Mouse (Mus musculus): Measurements from ENCODE around the gene Cbl. TPM values are rescaled to one million over a fixed set of nuclear protein-coding genes. Genes with fewer than 3 reads are reported as not detected.

The Cbl gene
- polyA plus RNA-seq, 1 experiment from 2014 or later = 13.4 TPM

GRCm38 (mm10) chr9:44207840-44208239, 26.0 kb downstream of the Cbl start:
- H3K4me1 ChIP-seq (ENCODE audit: control insufficient read depth, insufficient read depth, low read length) = no peaks in the 10 kb centered on the region
- 95% methylated on average over 2 of the region's 2 CpGs for WGBS
- H3K9ac ChIP-seq (ENCODE audit: low read length) = no peak overlapping the region
- no peak overlapping the region for H3K27ac ChIP-seq (ENCODE audit: low read depth, low read length)
- H3K36me3 ChIP-seq (ENCODE audit: control insufficient read depth, insufficient read depth, low read length) = peaks cover 4% of the 10 kb centered on the region; the same call in 1 of the 2 replicates
- H3K27me3 ChIP-seq (replicated peaks; ENCODE audit: control insufficient read depth, insufficient read depth, low read length) = no peaks in the 10 kb centered on the region
- no peaks in the 10 kb centered on the region for H3K9me3 ChIP-seq (replicated peaks; ENCODE audit: control insufficient read depth, low read length)
- ATAC-seq = no peak
- H3K4me2 ChIP-seq (ENCODE audit: low read length) = no peak overlapping the region
- DNase-seq (ENCODE audit: low spot score) = no peak
- no peak overlapping the region for H3K4me3 ChIP-seq (ENCODE audit: low read depth, low read length)

- no peak for DNase-seq (ENCODE audit: low spot score)
- H3K27ac ChIP-seq (ENCODE audit: low read depth, low read length) = no peak overlapping the region
- no peaks in the 10 kb centered on the region for H3K27me3 ChIP-seq (replicated peaks; ENCODE audit: control insufficient read depth, insufficient read depth, low read length)
- WGBS = 86% methylated on average over 3 of the region's 3 CpGs
- H3K36me3 ChIP-seq (ENCODE audit: control insufficient read depth, insufficient read depth, low read length) = peaks cover 30% of the 10 kb centered on the region
- no peak for ATAC-seq
- H3K9ac ChIP-seq (ENCODE audit: low read length) = no peak overlapping the region
- H3K4me2 ChIP-seq (ENCODE audit: low read length) = no peak overlapping the region
- no peaks in the 10 kb centered on the region for H3K9me3 ChIP-seq (replicated peaks; ENCODE audit: control insufficient read depth, low read length)
- no peak overlapping the region for H3K4me3 ChIP-seq (ENCODE audit: low read depth, low read length)
- no peaks in the 10 kb centered on the region for H3K4me1 ChIP-seq (ENCODE audit: control insufficient read depth, insufficient read depth, low read length)
Observed at GRCm38 (mm10) chr9:44200458-44200857, 33.4 kb downstream of the Cbl start.

GRCm38 (mm10) chr9:44199580-44199979, 34.3 kb downstream of the Cbl start:
- Histone ChIP-seq H3K9me3 (replicated peaks; ENCODE audit: control insufficient read depth, low read length) (no peaks in the 10 kb centered on the region), H3K9ac (ENCODE audit: low read length) (no peak overlapping the region), H3K27me3 (replicated peaks; ENCODE audit: control insufficient read depth, insufficient read depth, low read length) (no peaks in the 10 kb centered on the region), H3K36me3 (ENCODE audit: control insufficient read depth, insufficient read depth, low read length) (peaks cover 30% of the 10 kb centered on the region), H3K27ac (ENCODE audit: low read depth, low read length) (no peak overlapping the region), H3K4me2 (ENCODE audit: low read length) (no peak overlapping the region), H3K4me1 (ENCODE audit: control insufficient read depth, insufficient read depth, low read length) (no peaks in the 10 kb centered on the region), H3K4me3 (ENCODE audit: low read depth, low read length) (no peak overlapping the region)
- ATAC-seq (no peak), DNase-seq (ENCODE audit: low spot score) (no peak)

- no peak overlapping the region for H3K9ac ChIP-seq (ENCODE audit: low read length)
- no peak for DNase-seq (ENCODE audit: low spot score)
- H3K27ac ChIP-seq (ENCODE audit: low read depth, low read length) = no peak overlapping the region
- H3K4me2 ChIP-seq (ENCODE audit: low read length) = no peak overlapping the region
- H3K36me3 ChIP-seq (ENCODE audit: control insufficient read depth, insufficient read depth, low read length) = peaks cover 30% of the 10 kb centered on the region
- no peak overlapping the region for H3K4me3 ChIP-seq (ENCODE audit: low read depth, low read length)
- no peaks in the 10 kb centered on the region for H3K4me1 ChIP-seq (ENCODE audit: control insufficient read depth, insufficient read depth, low read length)
- no peak for ATAC-seq
- 87% methylated on average over 3 of the region's 3 CpGs for WGBS
- H3K9me3 ChIP-seq (replicated peaks; ENCODE audit: control insufficient read depth, low read length) = no peaks in the 10 kb centered on the region
- no peaks in the 10 kb centered on the region for H3K27me3 ChIP-seq (replicated peaks; ENCODE audit: control insufficient read depth, insufficient read depth, low read length)
Observed at GRCm38 (mm10) chr9:44199166-44199565, 34.7 kb downstream of the Cbl start.

- Histone ChIP-seq H3K9ac (ENCODE audit: low read length) (no peak overlapping the region), H3K27me3 (replicated peaks; ENCODE audit: control insufficient read depth, insufficient read depth, low read length) (no peaks in the 10 kb centered on the region), H3K4me1 (ENCODE audit: control insufficient read depth, insufficient read depth, low read length) (no peaks in the 10 kb centered on the region), H3K36me3 (ENCODE audit: control insufficient read depth, insufficient read depth, low read length) (peaks cover 30% of the 10 kb centered on the region), H3K27ac (ENCODE audit: low read depth, low read length) (no peak overlapping the region), H3K4me2 (ENCODE audit: low read length) (no peak overlapping the region), H3K9me3 (replicated peaks; ENCODE audit: control insufficient read depth, low read length) (no peaks in the 10 kb centered on the region), H3K4me3 (ENCODE audit: low read depth, low read length) (no peak overlapping the region)
- WGBS = 92% methylated on average over 4 of the region's 4 CpGs
- DNase-seq (ENCODE audit: low spot score) (no peak), ATAC-seq (no peak)
Observed at GRCm38 (mm10) chr9:44196354-44196753, 37.5 kb downstream of the Cbl start.

GRCm38 (mm10) chr9:44194000-44194399, 39.8 kb downstream of the Cbl start:
- Histone ChIP-seq H3K36me3 (ENCODE audit: control insufficient read depth, insufficient read depth, low read length) (peaks cover 15% of the 10 kb centered on the region), H3K4me1 (ENCODE audit: control insufficient read depth, insufficient read depth, low read length) (no peaks in the 10 kb centered on the region), H3K4me2 (ENCODE audit: low read length) (no peak overlapping the region), H3K9me3 (replicated peaks; ENCODE audit: control insufficient read depth, low read length) (no peaks in the 10 kb centered on the region), H3K27ac (ENCODE audit: low read depth, low read length) (no peak overlapping the region), H3K27me3 (replicated peaks; ENCODE audit: control insufficient read depth, insufficient read depth, low read length) (no peaks in the 10 kb centered on the region), H3K4me3 (ENCODE audit: low read depth, low read length) (no peak overlapping the region), H3K9ac (ENCODE audit: low read length) (no peak overlapping the region)
- no peak for ATAC-seq
- DNase-seq (ENCODE audit: low spot score) = no peak
- 100% methylated on average over 1 of the region's 1 CpGs for WGBS

- 96% methylated on average over 5 of the region's 5 CpGs for WGBS
- H3K9me3 ChIP-seq (replicated peaks; ENCODE audit: control insufficient read depth, low read length) = no peaks in the 10 kb centered on the region
- H3K9ac ChIP-seq (ENCODE audit: low read length) = no peak overlapping the region
- ATAC-seq = no peak
- H3K4me2 ChIP-seq (ENCODE audit: low read length) = no peak overlapping the region
- no peak overlapping the region for H3K4me3 ChIP-seq (ENCODE audit: low read depth, low read length)
- H3K36me3 ChIP-seq (ENCODE audit: control insufficient read depth, insufficient read depth, low read length) = peaks cover 6% of the 10 kb centered on the region; the same call in 1 of the 2 replicates
- no peaks in the 10 kb centered on the region for H3K27me3 ChIP-seq (replicated peaks; ENCODE audit: control insufficient read depth, insufficient read depth, low read length)
- no peak for DNase-seq (ENCODE audit: low spot score)
- H3K4me1 ChIP-seq (ENCODE audit: control insufficient read depth, insufficient read depth, low read length) = no peaks in the 10 kb centered on the region
- no peak overlapping the region for H3K27ac ChIP-seq (ENCODE audit: low read depth, low read length)
Observed at GRCm38 (mm10) chr9:44192794-44193193, 41.1 kb downstream of the Cbl start.

- Histone ChIP-seq H3K9me3 (replicated peaks; ENCODE audit: control insufficient read depth, low read length) (no peaks in the 10 kb centered on the region), H3K36me3 (ENCODE audit: control insufficient read depth, insufficient read depth, low read length) (peaks cover under 1% of the 10 kb centered on the region; the same call in 1 of the 2 replicates), H3K27ac (ENCODE audit: low read depth, low read length) (no peak overlapping the region), H3K4me1 (ENCODE audit: control insufficient read depth, insufficient read depth, low read length) (no peaks in the 10 kb centered on the region), H3K4me3 (ENCODE audit: low read depth, low read length) (no peak overlapping the region), H3K27me3 (replicated peaks; ENCODE audit: control insufficient read depth, insufficient read depth, low read length) (no peaks in the 10 kb centered on the region), H3K9ac (ENCODE audit: low read length) (no peak overlapping the region), H3K4me2 (ENCODE audit: low read length) (no peak overlapping the region)
- no peak for DNase-seq (ENCODE audit: low spot score)
- 88% methylated on average over 3 of the region's 3 CpGs for WGBS
- no peak for ATAC-seq
Observed at GRCm38 (mm10) chr9:44192312-44192711, 41.5 kb downstream of the Cbl start.

- Histone ChIP-seq H3K27me3 (replicated peaks; ENCODE audit: control insufficient read depth, insufficient read depth, low read length) (no peaks in the 10 kb centered on the region), H3K4me1 (ENCODE audit: control insufficient read depth, insufficient read depth, low read length) (no peaks in the 10 kb centered on the region), H3K27ac (ENCODE audit: low read depth, low read length) (no peak overlapping the region), H3K9ac (ENCODE audit: low read length) (no peak overlapping the region), H3K4me3 (ENCODE audit: low read depth, low read length) (no peak overlapping the region), H3K4me2 (ENCODE audit: low read length) (no peak overlapping the region), H3K36me3 (ENCODE audit: control insufficient read depth, insufficient read depth, low read length) (no peaks in the 10 kb centered on the region), H3K9me3 (replicated peaks; ENCODE audit: control insufficient read depth, low read length) (no peaks in the 10 kb centered on the region)
- ATAC-seq = no peak
- 55% methylated on average over 3 of the region's 3 CpGs for WGBS
- no peak for DNase-seq (ENCODE audit: low spot score)
Observed at GRCm38 (mm10) chr9:44191166-44191565, 42.7 kb downstream of the Cbl start.
